Mouse (Mus musculus) erythroid progenitor cell, adult 5-6 weeks (primary cell): Measurements from ENCODE around the gene Tuba3b. TPM values are rescaled to one million over a fixed set of nuclear protein-coding genes. Genes with fewer than 3 reads are reported as not detected.

ENCODE experiments used
- ATAC-seq: replicated peaks from 2 replicates; pipeline ENCODE4 v1.8.0; 2016; ENCODE audit warnings: moderate number of reproducible peaks, mild to moderate bottlenecking, moderate TSS enrichment, inconsistent platforms; ENCODE audit not compliant: poor library complexity, low FRiP score, severe bottlenecking
- total RNA-seq, 2 experiments: library from RNA; stranded (forward) in 1 of 2; stranded (reverse) in 1 of 2; fragments of 150-400 nt in 1 of 2; fragments of 186-747, 209-891 nt in 1 of 2; gene quantifications; 2 replicates each; pipeline versions ENCODE4 v1.2.3 to v1.2.4; 2015 to 2017; ENCODE audit warnings: low replicate concordance in 2 of 2

The Tuba3b gene
- total RNA-seq, 2 experiments from 2014 or later = not detected

- ATAC-seq = no peak
Measured at GRCm38 (mm10) chr6:145659116-145659515, 43.6 kb downstream of the Tuba3b start.

- ATAC-seq = no peak
Measured at GRCm38 (mm10) chr6:145660943-145661342, 45.4 kb downstream of the Tuba3b start.

GRCm38 (mm10) chr6:145664208-145664607 is 48.7 kb downstream of the Tuba3b start:
- no peak for ATAC-seq

- ATAC-seq = no peak
Measured at GRCm38 (mm10) chr6:145665751-145666150, 50.2 kb downstream of the Tuba3b start.

- ATAC-seq = no peak
Measured at GRCm38 (mm10) chr6:145667654-145668053, 52.1 kb downstream of the Tuba3b start.

- no peak for ATAC-seq
Measured at GRCm38 (mm10) chr6:145669596-145670071, 54.1 kb downstream of the Tuba3b start.

Other genes with a start within 250 kb of the Tuba3b start
- not detected in 2 replicates for gene Lmntd1, start 1.4 kb upstream of the Tuba3b start, total RNA-seq (2015; ENCODE audit: low replicate concordance)
- not detected in 2 replicates for gene Lmntd1, start 1.4 kb upstream of the Tuba3b start, total RNA-seq (2017; ENCODE audit: low replicate concordance)
- 3.4 TPM in 1 of 2 replicates, not detected in the other for gene Rassf8, start 131.0 kb downstream of the Tuba3b start, total RNA-seq (2015; ENCODE audit: low replicate concordance)
- gene Rassf8, start 131.0 kb downstream of the Tuba3b start, total RNA-seq (2017; ENCODE audit: low replicate concordance) = 1.4 and 2.8 TPM in 2 replicates
- 0.42 and 1.1 TPM in 2 replicates for gene Bhlhe41, start 249.8 kb downstream of the Tuba3b start, total RNA-seq (2015; ENCODE audit: low replicate concordance)
- gene Bhlhe41, start 249.8 kb downstream of the Tuba3b start, total RNA-seq (2017; ENCODE audit: low replicate concordance) = not detected in 2 replicates